Mouse (Mus musculus) E14TG2a.4 (cell line): Measurements from ENCODE around the gene Sco1.
A peak's percentile ranks its signal among the peaks of the same experiment; 100 is the strongest.

Experiments
- CTCF ChIP-seq: conservative IDR thresholded peaks from 2 replicates; pipeline ENCODE4 v1.5.1; 2014; ENCODE audit warnings: low read length
- NANOG ChIP-seq: IDR thresholded peaks from 2 replicates; pipeline ENCODE4 v1.6.1; 2014; ENCODE audit warnings: borderline replicate concordance, low read length, mixed read lengths
- POU5F1 ChIP-seq: IDR thresholded peaks from 2 replicates; pipeline ENCODE4 v1.6.1; 2014; ENCODE audit warnings: low read length, borderline replicate concordance

GRCm38 (mm10) chr11:67039799-67040198 is 12.7 kb upstream of the Sco1 start:
- TF ChIP-seq CTCF (peak; percentile 84), POU5F1 (no peak), NANOG (no peak)
